Mouse (Mus musculus) G1E-ER4 (cell line): ENCODE data around the gene Sept12. TPM values are rescaled to one million over a fixed set of nuclear protein-coding genes. Genes with fewer than 3 reads are reported as not detected.

ENCODE experiments used
- GATA1 ChIP-seq: IDR thresholded peaks from one replicate; pipeline ENCODE4 v1.8.0; 2012; ENCODE audit warnings: low read length, inconsistent platforms
- polyA plus RNA-seq: library from polyadenylated mRNA; stranded (reverse); fragments of >175 nt; gene quantifications from 2 replicates; pipeline ENCODE4 v1.2.3, GENCODE M21; 2012

Gene Sept12
- 0.08 TPM in 1 of 2 replicates, not detected in the other for polyA plus RNA-seq

DNA sequence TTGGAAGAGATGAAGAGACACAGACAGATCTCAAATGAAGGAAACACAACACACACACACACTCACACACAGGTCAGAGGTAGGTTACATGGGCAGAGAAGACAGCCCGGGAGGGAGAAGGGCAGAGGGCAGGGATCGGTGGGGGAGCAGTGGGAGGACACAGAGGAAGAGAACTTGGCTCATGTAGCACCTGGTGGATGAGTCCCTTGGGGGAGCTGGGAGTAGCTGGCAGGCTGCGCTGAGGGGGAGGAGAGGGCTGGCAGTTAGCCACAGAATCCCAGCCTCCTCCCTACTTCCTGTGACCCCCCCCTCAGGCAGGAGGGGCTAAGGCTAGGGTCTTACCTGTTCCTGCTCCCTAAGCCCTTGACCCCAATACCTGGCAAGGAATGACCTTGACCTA is at the start of gene Sept12:
Sept12 (minus strand) TSS at position 300 of the 400 bp plus-strand sequence.
- no peak for TF ChIP-seq GATA1

DNA sequence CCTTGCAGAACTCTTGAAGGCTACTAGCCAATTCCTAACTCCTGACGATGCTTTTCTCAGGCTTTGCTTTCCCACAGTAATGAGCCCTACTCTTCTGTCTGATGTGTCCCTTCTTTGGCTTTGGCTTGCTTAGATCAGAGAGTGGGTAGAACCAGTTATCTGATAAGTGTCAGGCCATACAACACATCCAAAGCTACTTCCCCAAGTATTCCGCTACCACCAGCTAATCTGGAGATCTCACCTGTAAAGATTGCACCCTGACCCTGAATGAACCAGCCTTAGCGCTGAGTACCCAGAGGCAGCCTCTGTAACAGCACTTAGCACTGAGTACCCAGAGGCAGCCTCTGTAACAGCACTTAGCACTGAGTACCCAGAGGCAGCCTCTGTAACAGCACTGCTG is 47.7 kb upstream of the Sept12 start:
- no peak for TF ChIP-seq GATA1

DNA sequence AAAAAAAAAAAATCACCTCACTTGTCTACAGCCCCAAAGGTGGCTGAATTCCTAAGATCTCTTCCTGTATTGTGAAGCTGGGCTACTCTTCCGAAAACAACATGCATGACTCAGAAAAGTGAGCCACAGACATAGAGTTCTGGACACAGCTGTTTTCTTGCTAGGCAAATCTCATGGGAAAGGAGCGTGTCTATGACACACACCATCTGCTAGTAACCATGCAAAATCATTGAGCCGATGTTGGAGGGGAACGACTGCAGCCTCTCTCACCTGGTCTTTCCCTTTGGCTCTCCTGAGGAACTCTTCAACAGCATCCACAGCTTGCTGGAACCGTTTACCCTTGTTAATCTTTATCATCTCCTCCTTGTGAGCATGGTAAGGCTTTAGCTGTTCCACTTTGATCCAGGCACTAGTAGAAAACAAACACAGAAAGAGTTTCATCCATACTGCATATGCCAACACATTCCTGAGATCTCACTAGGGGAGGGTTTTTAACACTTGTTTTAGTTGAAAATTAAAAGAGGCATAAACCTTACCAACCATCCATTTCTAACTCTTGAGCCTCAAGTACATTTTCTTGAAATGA is 39.1 kb upstream of the Sept12 start:
- TF ChIP-seq GATA1, result no peak

DNA sequence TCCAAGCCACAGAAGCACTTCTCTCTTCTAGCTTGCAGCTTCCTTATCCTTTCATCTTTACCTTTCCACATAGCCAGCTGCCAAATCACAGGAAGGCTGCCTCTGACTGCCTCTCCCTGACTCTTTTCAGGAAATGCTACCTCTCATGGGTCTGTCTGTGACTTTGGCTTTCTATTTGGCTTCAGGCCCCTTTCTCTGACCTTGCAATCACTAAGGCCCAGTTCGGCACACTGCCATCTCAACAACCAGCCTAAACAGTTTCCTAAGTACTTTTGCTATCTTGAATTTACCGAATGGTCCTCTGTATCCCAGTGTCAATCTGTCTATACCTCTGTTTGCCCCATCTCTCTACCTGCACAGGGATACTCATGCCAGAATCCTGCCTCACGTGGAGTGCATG is 37.9 kb upstream of the Sept12 start:
- TF ChIP-seq GATA1, result no peak

- TF ChIP-seq GATA1, result no peak
These were observed 32.2 kb upstream of the Sept12 start for GRCm38 (mm10) chr16:5029847-5030246.

GRCm38 (mm10) chr16:5024021-5024420 is 26.4 kb upstream of the Sept12 start:
- TF ChIP-seq GATA1, result no peak

- TF ChIP-seq GATA1, result no peak
These were observed 16.9 kb upstream of the Sept12 start for GRCm38 (mm10) chr16:5014578-5014977.

- TF ChIP-seq GATA1, result no peak
These were observed 15.6 kb upstream of the Sept12 start, which contains the start of gene Rogdi for GRCm38 (mm10) chr16:5013054-5013838. Rogdi (minus strand) TSS chr16:5013553.

DNA sequence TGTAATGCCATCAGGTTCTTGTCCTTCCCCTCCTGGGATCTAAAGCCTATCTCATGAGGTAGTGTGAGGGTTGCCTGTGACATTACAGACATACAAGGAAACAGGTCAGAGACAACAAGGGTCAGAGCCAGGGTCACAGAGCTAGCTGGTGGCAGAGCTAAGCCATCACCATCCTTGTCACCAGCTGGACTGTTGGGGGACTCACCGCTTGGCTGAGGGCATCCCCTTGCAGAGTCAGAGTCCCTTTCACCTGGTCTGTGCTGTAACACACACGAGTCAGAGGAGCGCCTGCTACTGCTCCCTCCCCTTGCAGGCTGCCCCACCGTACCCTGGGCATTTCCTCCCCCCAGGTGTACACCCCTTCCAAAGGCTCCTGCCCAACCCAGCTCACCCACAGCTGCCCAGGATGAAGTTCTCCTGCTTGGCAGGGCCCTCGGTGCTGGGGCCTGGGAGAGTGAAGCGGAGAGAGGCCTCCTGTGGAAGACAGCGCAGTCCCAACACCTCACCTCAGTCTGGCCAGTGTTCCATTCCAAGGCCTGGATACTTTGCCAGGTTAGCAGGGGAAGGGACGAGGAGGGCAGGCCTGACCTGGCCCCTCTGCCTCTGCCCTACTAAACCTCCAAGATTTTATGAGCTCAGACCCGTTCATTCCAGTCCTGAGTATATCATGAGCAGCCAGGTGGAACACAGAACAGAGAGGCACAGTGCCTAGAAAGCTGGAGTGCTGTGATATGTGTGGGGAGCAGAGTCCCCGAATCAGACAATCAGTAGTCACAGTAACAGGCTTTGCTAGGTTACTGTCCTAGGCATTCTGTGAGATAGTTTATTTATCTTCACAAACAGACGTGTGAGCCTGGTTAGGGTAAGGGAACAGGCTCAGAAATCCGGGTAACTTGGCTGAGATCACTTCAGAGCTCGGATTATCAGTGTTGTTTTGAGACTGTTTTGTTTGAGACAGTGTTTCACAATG is 14.7 kb upstream of the Sept12 start:
- peak; percentile 88 for TF ChIP-seq GATA1

DNA sequence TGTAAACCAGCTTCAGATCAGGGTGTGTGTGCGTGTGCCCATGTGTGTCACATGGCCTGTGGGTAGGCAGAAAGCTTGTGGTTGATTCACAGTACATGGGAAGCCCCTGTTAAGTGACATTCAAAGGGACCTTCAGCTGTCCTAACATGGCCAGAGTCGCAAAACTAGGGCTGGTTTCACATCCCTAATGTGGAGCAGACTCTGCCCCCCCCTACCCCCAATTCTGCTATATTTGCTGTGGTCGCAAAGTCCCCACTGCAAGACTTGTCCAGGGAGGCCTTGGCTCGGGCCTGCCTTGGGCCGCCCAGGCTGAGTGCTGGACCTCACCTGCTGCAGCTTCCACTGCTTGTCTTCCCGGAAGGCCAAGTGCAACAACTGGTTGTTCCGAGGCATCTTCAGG is 13.6 kb upstream of the Sept12 start:
- TF ChIP-seq GATA1, result no peak

DNA sequence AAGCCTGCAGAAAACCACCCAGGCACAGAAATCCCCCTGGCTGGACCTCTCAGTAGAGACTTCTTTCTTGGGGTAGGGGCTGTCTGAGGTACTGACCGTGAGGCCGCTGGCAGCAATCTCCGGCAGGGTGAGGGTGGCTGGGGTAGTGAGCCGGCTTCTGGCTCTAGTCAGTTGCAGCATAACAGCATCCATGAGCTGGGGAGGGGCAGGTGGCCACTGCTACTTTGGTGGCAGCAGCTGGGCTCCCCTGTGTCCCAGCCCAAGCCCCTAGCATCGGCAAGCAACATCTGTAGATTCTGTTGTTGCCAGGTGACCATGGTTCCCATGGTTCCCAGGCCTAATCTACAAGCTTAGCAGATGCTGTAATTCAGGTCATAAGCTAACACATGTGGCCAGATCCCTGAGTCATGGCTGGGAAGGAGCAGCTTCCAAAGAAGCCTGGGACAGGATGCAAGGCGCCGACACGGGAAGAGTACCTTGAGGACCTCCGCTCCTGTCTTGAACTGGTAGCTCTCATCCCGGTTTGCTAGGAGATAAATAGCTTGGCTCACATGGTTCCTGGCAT is 12.8 kb upstream of the Sept12 start:
- TF ChIP-seq GATA1, result no peak

GRCm38 (mm10) chr16:5008076-5008475 is 10.4 kb upstream of the Sept12 start:
- no peak for TF ChIP-seq GATA1

DNA sequence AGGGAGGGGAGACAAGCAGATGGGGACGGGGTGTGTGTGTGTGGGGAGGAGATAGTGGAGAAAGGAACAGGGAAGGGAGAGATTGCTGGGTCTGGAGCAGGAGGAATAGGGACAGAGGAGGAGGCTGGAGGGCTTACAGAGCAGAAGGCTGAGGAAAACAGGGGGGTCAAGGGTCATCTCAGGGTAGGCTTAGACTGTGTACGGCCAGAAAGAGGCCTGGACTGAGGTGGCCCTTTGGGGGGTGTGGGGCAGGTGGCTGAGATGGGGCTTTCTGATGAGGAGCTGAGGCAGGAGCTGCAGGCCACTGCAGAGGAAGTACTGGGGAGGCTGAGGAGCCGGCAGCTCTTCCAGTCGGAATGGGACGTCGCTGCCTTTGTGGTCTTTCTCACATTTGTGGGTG is 9.8 kb upstream of the Sept12 start:
- TF ChIP-seq GATA1, result no peak

- no peak for TF ChIP-seq GATA1
These were observed 9.4 kb upstream of the Sept12 start, which contains the start of gene Smim22 for GRCm38 (mm10) chr16:5007067-5007466. Smim22 (plus strand) TSS chr16:5007288.

GRCm38 (mm10) chr16:5000611-5001010 is 3.0 kb upstream of the Sept12 start:
- TF ChIP-seq GATA1, result no peak
